Mouse (Mus musculus) frontal cortex, postnatal 14 days (tissue): ENCODE data around the gene Ripply1.

Experiments used
- DNase-seq, 2 experiments: peaks; one replicate each; pipeline ENCODE4 v3.0.0; 2022; ENCODE audit warnings: low spot score in 2 of 2

Gene Ripply1

DNA sequence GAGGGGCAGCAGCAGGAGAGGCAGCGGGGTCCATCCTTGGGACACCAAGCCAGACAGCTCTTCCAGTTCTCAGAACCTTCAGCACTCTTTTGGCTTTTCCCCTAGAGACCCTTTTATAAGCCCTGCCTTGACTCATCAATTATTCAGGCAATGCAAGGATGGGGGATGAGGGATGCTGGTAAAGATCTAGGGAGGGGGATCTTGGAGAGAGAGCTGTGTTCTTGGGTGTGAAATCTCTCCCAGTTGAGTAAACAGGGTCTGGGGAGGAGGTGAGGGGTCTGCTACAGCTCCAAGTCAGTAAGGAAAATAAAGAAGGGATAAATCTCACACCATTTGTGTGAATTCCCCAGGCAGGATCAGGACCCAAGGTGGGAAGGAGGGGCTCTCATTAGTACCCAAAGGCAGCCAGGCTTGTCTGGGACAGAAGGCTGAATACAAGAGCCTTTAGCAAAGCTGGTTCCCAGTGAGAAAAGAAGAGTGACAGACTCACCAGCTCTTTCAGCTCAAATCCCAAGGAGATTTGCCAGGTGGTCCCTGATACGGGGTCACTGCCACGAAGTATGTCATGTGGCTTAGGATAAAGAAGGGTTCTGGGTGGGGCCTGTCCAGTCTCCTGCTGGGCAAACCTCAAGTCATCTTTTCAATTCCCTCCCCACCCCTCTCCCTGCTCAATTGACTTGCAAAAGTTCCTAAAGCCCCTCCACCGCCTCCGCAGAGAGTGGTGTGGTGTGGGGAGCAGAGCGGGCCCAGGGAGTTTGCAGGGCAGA is at the start of gene Ripply1:
TSS of gene Ripply1 (minus strand) at position 76 of the 767 bp plus-strand sequence.
- DNase-seq = no peak

DNA sequence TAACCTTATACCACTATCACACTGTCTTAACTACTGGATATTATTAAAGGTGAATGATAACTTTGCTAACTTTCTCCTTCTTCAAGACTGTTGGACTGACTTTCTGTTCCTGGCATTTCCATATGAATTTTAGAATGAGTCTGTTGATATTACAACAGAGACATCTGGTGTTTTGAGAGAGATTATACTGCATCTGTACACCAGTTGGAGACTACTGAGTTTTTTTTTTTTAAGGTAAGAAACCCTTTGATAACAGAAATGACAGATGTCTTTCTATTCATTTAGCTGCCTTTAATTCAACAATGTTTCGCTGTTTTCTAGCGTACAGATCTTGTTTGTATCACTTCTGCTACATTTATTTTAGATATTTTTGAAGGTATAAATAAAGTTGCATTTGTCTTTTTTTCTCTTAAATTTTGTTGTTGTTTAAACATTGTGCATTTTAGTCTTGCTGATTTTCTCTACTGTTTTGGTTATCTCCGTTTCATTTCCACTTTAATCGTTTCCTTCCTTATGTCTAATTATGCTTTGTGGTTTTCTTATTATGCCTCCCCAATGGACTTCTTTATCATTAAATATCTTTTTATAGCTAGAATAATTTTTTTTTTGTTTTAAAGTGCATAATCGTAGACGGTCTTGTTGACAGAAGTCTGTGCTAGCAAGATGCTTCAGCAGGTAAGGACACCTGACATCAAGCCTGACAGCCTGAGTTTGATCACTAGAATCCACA is 46.4 kb upstream of the Ripply1 start:
- DNase-seq = no peak

- no peak for DNase-seq
Observed at GRCm38 (mm10) chrX:139826926-139827325, 44.8 kb upstream of the Ripply1 start.

DNA sequence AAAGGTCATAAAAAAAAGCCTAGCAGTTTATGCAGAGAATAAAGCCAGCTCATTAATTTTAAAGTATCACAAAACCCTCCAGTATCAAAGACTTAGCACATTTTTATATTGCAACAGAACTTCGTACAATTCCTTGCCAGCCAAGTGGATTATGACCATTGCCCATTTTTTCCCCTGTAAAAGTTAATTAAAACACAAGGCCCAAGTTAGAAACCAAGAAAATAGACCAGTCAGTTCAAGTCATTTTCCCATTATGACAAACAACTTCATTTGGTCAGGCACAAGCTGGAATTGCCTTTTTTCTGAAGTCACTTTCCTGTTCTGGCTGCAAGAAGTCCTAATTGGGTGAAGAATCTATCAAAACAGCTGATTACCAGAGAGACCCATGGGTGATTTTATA is 43.2 kb upstream of the Ripply1 start:
- no peak for DNase-seq

DNA sequence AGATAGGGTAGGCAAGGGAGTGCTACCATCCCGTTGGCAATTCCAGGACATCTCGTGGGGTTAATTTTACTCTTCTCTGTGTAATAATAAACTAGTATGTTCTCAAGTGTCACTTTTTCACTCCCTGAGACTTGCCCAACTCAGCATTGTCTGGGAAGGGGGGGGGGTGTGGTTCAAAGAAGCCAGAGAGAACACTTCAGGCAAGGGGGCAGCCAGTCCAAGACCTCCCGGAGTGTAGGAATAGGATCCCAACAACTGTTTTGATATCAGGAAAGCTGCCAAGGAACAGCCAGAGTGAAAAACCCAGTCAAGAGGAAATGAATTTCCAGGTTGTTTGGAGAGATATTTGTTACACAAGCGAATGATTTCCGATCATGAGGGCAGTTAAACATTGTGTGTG is 33.0 kb upstream of the Ripply1 start:
- no peak for DNase-seq

GRCm38 (mm10) chrX:139814018-139814635 is 32.0 kb upstream of the Ripply1 start:
- DNase-seq = no peak

GRCm38 (mm10) chrX:139813299-139814002 is 31.3 kb upstream of the Ripply1 start:
- DNase-seq = no peak

DNA sequence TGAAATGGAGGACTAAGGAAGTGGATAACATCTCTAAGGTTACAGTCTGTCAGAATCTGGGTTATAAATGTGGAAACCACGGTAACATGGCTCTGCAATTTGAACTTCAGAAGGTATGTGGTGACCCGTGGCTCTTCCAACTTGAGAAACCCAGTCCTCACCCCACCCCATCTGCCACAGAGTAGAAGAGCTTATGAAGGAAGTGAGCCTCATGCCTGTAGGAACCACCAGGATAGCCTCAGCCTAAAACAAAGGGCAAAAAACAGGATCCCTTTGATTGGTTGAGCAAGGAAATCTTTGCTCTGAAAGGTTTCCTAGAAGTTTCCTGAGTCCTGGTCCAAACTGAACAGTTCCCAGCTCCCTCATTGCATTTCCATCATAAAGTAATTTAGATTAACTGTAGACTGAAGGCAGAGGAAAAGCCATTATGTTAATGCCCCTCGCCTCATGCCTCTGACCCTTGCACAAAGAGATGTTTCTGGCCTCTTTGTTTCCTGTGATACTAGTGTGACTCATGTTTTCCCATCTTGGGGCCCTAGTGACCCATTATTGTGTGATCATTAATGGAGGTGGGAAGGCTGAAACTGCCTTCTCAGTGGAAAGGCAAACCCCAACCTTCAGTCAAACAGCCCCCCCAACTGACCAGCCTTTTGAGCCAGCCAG is 30.6 kb upstream of the Ripply1 start:
- no peak for DNase-seq

- DNase-seq = no peak
Observed at GRCm38 (mm10) chrX:139808501-139808900, 26.3 kb upstream of the Ripply1 start.

DNA sequence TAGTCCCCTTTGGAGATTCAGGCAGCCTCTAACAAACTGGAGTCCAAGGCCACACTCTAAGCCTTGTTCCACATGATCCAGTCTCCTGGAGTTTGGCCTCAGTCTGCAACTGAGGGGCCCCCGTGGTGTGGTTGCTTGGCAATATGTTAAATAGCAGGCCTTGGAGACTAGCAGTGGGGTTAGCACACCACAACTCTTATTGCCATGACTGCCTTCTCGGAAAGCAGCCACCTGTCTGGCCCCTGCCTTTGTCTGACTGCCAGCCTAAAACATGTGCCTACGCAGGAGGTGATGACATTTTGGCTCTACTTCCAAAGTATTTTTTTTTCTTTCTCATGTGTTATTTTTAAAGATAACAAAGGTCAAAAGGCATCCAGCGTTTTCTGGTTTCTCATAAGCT is 25.9 kb upstream of the Ripply1 start:
- DNase-seq = peak in 1 of 2 experiments; percentile 4

- no peak for DNase-seq
Observed at GRCm38 (mm10) chrX:139807391-139807790, 25.2 kb upstream of the Ripply1 start.

DNA sequence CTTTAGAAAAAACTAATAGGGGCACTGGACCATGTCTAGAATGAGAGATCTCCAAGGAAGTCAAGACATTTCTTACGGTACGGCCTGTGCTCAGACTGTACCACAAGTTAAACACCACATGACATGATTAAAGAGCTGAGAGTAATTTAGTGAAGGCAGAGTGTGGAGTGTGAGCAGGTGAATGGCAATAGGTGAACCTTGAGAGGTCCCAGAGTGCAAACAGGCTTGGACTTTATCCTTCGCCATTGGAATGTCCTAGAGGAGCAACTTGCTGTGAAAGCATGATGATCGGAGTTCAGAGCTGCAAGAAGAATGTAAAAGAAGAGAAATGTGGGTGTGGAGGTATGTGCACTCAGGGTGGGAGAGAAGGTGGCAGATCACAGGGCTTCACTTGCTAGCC is 23.8 kb upstream of the Ripply1 start:
- DNase-seq = no peak

DNA sequence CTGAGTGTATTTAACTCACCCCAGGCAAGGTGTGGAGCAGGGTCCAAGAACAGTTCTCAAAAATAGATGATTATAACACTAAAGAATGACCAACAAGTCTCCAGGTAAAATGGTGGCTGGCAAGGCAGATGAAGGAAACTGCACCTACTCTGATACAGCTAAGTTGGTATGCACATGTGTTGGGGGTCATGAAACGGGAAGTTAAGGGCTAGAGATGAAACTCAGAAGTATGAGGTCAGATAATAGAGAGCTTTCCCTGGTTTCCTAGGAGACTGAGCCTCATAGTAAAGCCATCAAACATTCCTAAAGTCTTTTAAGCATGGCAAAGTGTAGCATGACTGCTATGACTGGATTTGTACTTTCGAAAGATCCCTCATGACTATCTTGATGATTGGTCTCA is 20.9 kb upstream of the Ripply1 start:
- no peak for DNase-seq

- no peak for DNase-seq
Observed at GRCm38 (mm10) chrX:139800406-139800878, 18.3 kb upstream of the Ripply1 start, which contains the start of gene Cldn2. Cldn2 (plus strand) TSS chrX:139800828.

- no peak for DNase-seq
Observed at GRCm38 (mm10) chrX:139799953-139800352, 17.8 kb upstream of the Ripply1 start.

- no peak for DNase-seq
Observed at GRCm38 (mm10) chrX:139797875-139798274, 15.7 kb upstream of the Ripply1 start.

DNA sequence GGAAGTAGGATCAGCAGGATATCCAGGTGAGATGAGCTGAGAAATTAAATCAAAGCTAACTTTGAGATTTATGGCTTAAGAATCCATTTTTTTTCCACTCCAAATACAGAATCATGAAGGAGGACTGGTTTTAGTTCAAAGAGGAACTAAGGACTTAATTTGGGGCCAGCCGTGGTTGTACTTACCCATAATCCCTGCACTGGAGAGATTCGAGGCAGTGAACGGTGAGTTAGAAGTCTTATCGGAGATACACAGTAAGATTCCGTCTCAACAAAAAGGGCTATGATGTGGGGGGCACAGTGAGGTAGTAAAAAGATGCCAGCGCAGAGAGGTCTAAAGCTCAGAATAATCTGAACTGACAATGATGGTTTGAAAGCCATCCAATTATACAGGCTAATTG is 13.9 kb upstream of the Ripply1 start:
- no peak for DNase-seq

GRCm38 (mm10) chrX:139794072-139794845 is 12.1 kb upstream of the Ripply1 start:
- DNase-seq = no peak

DNA sequence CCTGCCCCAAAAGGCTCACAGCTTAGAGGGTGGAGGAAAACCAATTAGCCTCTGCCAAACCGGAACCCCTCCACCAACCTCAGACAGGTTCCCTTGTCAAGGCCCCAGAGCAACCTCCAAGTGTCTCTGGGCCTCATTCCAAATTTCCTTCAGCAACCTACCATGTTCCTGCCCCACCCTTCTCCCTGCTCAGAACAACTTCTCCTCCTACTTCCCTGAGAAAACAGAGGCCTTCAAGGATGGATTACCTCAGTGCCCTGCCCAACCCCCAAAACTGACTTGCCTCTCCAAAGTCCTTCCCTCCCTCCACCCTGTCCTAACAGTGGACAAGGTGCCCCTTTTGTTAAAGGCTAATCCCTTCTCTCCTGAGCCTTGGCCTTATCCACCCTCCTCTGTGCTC is 3.6 kb upstream of the Ripply1 start:
- no peak for DNase-seq

DNA sequence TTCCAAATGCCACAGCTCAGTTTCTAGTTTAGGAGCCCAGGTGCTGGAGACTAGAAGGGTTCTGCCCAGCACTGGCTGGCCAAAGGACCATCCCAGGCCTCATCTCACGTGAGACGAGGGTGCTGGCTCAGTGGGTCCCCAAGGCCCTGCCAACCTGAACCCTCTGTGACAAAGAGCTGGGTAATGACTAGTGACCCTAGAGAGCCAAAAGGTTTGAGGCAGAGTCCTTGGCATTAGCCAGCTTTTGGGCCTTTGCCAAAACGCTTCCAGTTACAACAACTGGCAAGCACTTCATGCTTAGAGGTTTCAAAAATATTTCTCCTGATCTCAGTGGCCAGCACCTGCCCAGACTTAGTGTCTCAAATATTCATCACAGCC is 881 bp upstream of the Ripply1 start:
- DNase-seq = no peak

GRCm38 (mm10) chrX:139781563-139781962 is 590 bp downstream of the Ripply1 start:
- no peak for DNase-seq
